Mouse (Mus musculus) hindbrain, embryonic 16.5 days (tissue): ENCODE measurements at regions not wholly inside any gene's neighbourhood (a gene's known extent, or its start where the extent isn't known, plus 50 kb on each side); places are given as distances from the start of the nearest gene placed in this dataset.
A peak's percentile ranks its signal among the peaks of the same experiment; 100 is the strongest.

Experiments used
- ATAC-seq: fragments of 200-750 bp; cut with Nextera tagmentation; 2 replicates; pipeline ENCODE4 v1.8.0; 2017; ENCODE audit warnings: moderate TSS enrichment, moderate library complexity
- H3K27ac ChIP-seq: fragments of 300-500 bp; sonication (generic); 2 replicates; pipeline ENCODE4 v1.5.1; 2014; ENCODE audit warnings: low read depth, mild to moderate bottlenecking, control low read depth, low read length, moderate library complexity
- H3K27me3 ChIP-seq: fragments of 300-500 bp; sonication (generic); replicated peaks from 2 replicates; pipeline ENCODE4 v1.6.1; 2014; ENCODE audit warnings: low read length; ENCODE audit not compliant: control insufficient read depth, insufficient read depth
- H3K36me3 ChIP-seq: fragments of 300-500 bp; sonication (generic); 2 replicates; pipeline ENCODE4 v1.6.1; 2014; ENCODE audit warnings: mild to moderate bottlenecking, low read length, moderate library complexity, mixed read lengths; ENCODE audit not compliant: control insufficient read depth, insufficient read depth
- H3K4me1 ChIP-seq: fragments of 300-500 bp; sonication (generic); 2 replicates; pipeline ENCODE4 v1.6.1; 2014; ENCODE audit warnings: low read depth, low read length; ENCODE audit not compliant: control insufficient read depth, insufficient read depth
- H3K4me2 ChIP-seq: fragments of 300-500 bp; sonication (generic); 2 replicates; pipeline ENCODE4 v1.6.1; 2014; ENCODE audit warnings: mild to moderate bottlenecking, low read length, control low read depth, moderate library complexity
- H3K4me3 ChIP-seq: fragments of 300-500 bp; sonication (generic); 2 replicates; pipeline ENCODE4 v1.5.1; 2014; ENCODE audit warnings: mild to moderate bottlenecking, low read length, control low read depth, moderate library complexity
- H3K9ac ChIP-seq: fragments of 300-500 bp; sonication (generic); 2 replicates; pipeline ENCODE4 v1.6.1; 2014; ENCODE audit warnings: low read depth, mild to moderate bottlenecking, control low read depth, low read length, moderate library complexity
- H3K9me3 ChIP-seq: fragments of 300-500 bp; sonication (generic); 2 replicates; pipeline ENCODE4 v1.6.1; 2014; ENCODE audit warnings: mild to moderate bottlenecking, low read length, moderate library complexity; ENCODE audit not compliant: control insufficient read depth
- WGBS: fragments of 180-500 bp; shearing (Covaris S2); extraction: QIAGEN DNeasy Blood & Tissue Kit; methylation state at CpG from one replicate; pipeline ENCODE4 v1.1.7; 2014; 5-methylcytosine and 5-hydroxymethylcytosine counted together

GRCm38 (mm10) chr2:106465055-106465454 is 228.0 kb upstream of the Mpped2 start:
- ATAC-seq: no peak
- H3K9ac ChIP-seq: no peak overlapping the region
- H3K27me3 ChIP-seq: no peaks in the 10 kb centered on the region; the same call in 1 of the 2 replicates
- no peak overlapping the region for H3K4me3 ChIP-seq
- no peaks in the 10 kb centered on the region for H3K9me3 ChIP-seq
- H3K36me3 ChIP-seq: no peaks in the 10 kb centered on the region
- H3K4me1 ChIP-seq: no peaks in the 10 kb centered on the region
- WGBS: 58% methylated on average over 3 of the region's 3 CpGs
- no peak overlapping the region for H3K27ac ChIP-seq
- no peak overlapping the region for H3K4me2 ChIP-seq

DNA sequence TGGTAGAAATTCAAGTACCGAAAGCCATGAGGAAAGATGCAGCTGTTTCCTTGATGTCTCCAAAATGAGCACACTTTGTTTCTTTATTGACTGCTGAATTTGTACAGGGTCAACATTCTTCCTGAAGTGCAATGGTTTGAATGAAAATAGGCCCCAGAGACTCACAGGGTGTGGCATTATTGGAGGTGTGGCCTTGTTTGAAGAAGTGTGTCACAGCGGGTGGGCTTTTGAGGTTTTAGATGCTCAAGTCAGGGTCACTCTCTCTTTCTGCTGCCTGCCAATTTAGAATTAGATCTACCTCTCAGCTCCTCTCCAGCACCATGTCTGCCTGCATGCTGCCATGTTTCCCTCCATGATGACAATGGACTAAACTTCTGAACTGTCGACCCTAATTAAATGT is 227.2 kb upstream of the Mpped2 start:
- H3K27me3 ChIP-seq: no peaks in the 10 kb centered on the region; the same call in 1 of the 2 replicates
- no peaks in the 10 kb centered on the region for H3K9me3 ChIP-seq
- H3K9ac ChIP-seq: no peak overlapping the region
- no peaks in the 10 kb centered on the region for H3K4me1 ChIP-seq
- no peak overlapping the region for H3K4me3 ChIP-seq
- WGBS: 77% methylated on average over 3 of the region's 3 CpGs
- no peaks in the 10 kb centered on the region for H3K36me3 ChIP-seq
- no peak for ATAC-seq
- H3K4me2 ChIP-seq: no peak overlapping the region
- H3K27ac ChIP-seq: no peak overlapping the region

DNA sequence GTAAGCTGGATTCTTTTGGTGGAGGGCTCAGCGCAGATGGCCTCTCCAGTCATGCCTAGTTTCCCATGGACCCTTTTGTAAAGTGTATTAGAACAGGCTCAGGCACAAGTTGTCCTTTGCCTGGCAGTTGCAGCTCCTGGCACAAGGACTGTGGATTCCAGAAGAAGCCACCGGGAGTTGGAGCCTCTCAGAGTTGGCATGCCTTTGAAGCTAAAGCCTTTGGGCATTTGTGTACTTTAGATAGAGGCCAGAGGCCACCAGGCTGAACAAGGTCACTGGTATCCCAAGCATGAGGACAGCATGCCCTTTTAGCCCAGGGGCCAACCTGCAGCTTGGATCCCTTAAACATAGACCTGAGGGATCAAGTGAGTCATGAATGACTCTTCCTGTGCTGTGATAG is 223.9 kb upstream of the Mpped2 start:
- no peak overlapping the region for H3K4me3 ChIP-seq
- no peak for ATAC-seq
- WGBS: 93% methylated on average over 2 of the region's 2 CpGs

DNA sequence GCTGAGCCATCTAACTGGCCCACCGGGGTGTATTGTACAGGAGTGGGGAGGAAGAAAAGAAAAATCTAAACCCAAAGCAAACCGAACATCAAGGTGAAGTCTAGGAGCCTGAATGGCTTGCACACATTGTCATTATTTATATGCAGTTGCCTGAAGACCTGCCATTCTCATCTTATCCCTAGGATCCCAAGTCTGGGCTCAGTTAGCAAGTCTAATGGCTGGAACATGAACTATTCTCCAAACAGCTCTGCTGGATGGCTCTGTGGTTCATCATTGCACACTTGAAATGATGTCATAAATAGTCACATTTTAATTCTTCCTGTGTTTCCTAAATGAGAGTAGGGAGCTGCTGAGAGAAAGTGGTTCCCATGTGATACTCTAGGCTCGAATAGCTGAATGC is 219.6 kb upstream of the Mpped2 start:
- no peak overlapping the region for H3K4me3 ChIP-seq
- ATAC-seq: no peak

More for the DNA sequence above, 223.9 kb upstream of the Mpped2 start:
- Histone ChIP-seq H3K4me1 (no peaks in the 10 kb centered on the region), H3K9me3 (no peaks in the 10 kb centered on the region), H3K27me3 (no peaks in the 10 kb centered on the region; the same call in 1 of the 2 replicates), H3K36me3 (no peaks in the 10 kb centered on the region), H3K4me2 (no peak overlapping the region), H3K27ac (no peak overlapping the region), H3K9ac (no peak overlapping the region)

GRCm38 (mm10) chr2:106477991-106478390 is 215.1 kb upstream of the Mpped2 start:
- ATAC-seq: no peak
- Histone ChIP-seq H3K9me3 (no peaks in the 10 kb centered on the region), H3K36me3 (no peaks in the 10 kb centered on the region), H3K4me2 (no peak overlapping the region), H3K9ac (no peak overlapping the region), H3K27ac (no peak overlapping the region), H3K4me3 (no peak overlapping the region), H3K4me1 (no peaks in the 10 kb centered on the region), H3K27me3 (no peaks in the 10 kb centered on the region)
- WGBS: 83% methylated on average over 2 of the region's 2 CpGs

More for the DNA sequence above, 219.6 kb upstream of the Mpped2 start:
- no peaks in the 10 kb centered on the region for H3K4me1 ChIP-seq
- H3K27me3 ChIP-seq: no peaks in the 10 kb centered on the region; the same call in 1 of the 2 replicates
- no peak overlapping the region for H3K4me2 ChIP-seq
- no peak overlapping the region for H3K27ac ChIP-seq
- 83% methylated on average over 3 of the region's 3 CpGs for WGBS
- H3K9me3 ChIP-seq: no peaks in the 10 kb centered on the region
- no peaks in the 10 kb centered on the region for H3K36me3 ChIP-seq
- no peak overlapping the region for H3K9ac ChIP-seq

DNA sequence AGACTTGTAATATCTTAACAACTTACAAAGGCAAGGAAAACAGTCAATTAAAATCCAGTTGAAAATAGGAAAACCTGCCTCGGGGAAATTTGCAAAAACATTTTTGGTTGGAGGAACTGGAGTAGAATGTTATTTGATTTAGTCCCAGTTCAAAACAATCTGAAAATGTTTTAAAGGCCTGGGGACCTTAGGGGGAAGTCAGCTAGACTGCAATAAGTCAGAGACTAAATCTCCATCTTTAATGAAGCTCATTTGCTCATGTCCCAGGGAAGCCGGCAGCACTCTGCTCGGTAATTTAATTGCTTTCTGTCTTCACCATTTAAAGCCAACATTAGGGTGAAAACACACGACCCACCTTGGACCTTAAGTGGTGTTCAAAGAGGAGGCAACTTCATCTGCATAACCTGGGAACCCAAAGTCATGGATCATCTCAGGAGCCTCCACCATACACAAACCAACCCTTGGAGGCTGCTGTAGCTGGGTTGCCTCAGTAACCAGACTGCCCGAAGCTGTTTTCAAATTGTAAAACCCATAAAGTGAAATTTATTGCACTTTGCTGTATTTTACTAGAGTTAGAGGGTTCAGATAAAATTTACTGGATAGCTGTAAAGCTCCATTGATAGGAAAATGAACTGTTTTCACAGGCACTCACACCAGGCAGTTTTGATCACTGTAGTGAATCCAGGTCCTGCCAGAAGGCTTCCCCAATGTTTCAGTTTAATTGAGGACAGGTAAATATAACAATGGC is 205.6 kb upstream of the Mpped2 start:
- WGBS: 65% methylated on average over 5 of the region's 5 CpGs
- ATAC-seq: 0 out of 2 replicates have a peak, but pooled peaks have one; percentile 30

DNA sequence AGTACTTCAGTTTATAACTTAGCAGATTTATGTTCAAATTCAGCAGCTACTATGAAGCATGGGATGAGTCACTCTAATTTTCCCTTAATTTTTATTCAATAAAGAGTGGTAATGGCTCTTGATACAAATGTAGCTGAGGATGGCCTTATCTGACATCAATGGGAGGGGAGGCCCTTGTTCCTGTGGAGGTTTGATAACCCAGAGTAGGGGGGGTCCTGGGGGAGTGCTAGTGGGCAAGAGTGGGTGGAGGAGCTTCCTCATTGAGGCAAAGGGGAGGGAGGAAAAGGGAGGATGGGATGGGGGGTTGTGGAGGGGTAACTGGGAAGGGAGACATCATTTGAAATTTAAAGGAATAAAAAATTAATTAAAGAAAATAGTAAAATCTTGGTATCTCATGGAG is 194.3 kb upstream of the Mpped2 start:
- Histone ChIP-seq H3K27me3 (no peaks in the 10 kb centered on the region), H3K36me3 (no peaks in the 10 kb centered on the region), H3K9me3 (no peaks in the 10 kb centered on the region), H3K4me2 (no peak overlapping the region), H3K4me3 (no peak overlapping the region), H3K9ac (no peak overlapping the region), H3K27ac (no peak overlapping the region), H3K4me1 (no peaks in the 10 kb centered on the region)
- no peak for ATAC-seq

More for the DNA sequence above, 205.6 kb upstream of the Mpped2 start:
- Histone ChIP-seq H3K4me3 (no peak overlapping the region), H3K36me3 (no peaks in the 10 kb centered on the region), H3K4me2 (no peak overlapping the region), H3K27ac (no peak overlapping the region), H3K27me3 (no peaks in the 10 kb centered on the region), H3K4me1 (no peaks in the 10 kb centered on the region), H3K9me3 (no peaks in the 10 kb centered on the region), H3K9ac (no peak overlapping the region)

GRCm38 (mm10) chr2:106499227-106499928 is 193.7 kb upstream of the Mpped2 start:
- H3K9me3 ChIP-seq: no peaks in the 10 kb centered on the region
- no peak overlapping the region for H3K9ac ChIP-seq
- H3K4me2 ChIP-seq: no peak overlapping the region
- 16% methylated on average over 3 of the region's 3 CpGs for WGBS
- no peaks in the 10 kb centered on the region for H3K27me3 ChIP-seq
- no peaks in the 10 kb centered on the region for H3K4me1 ChIP-seq
- no peak overlapping the region for H3K4me3 ChIP-seq
- no peak for ATAC-seq
- no peaks in the 10 kb centered on the region for H3K36me3 ChIP-seq
- H3K27ac ChIP-seq: no peak overlapping the region

GRCm38 (mm10) chr2:106504933-106505420 is 188.1 kb upstream of the Mpped2 start:
- WGBS: 88% methylated on average over 1 of the region's 1 CpGs
- no peak overlapping the region for H3K4me2 ChIP-seq

More at GRCm38 (mm10) chr2:106504933-106505420, 188.1 kb upstream of the Mpped2 start:
- Histone ChIP-seq H3K4me1 (no peaks in the 10 kb centered on the region), H3K27ac (no peak overlapping the region), H3K9ac (no peak overlapping the region), H3K36me3 (no peaks in the 10 kb centered on the region), H3K9me3 (no peaks in the 10 kb centered on the region), H3K27me3 (no peaks in the 10 kb centered on the region), H3K4me3 (no peak overlapping the region)
- no peak for ATAC-seq
